Mouse (Mus musculus) embryo, embryonic 10 days (tissue): ENCODE data around the gene Arrdc2.

Experiments used
- DNase-seq: peaks from one replicate; pipeline ENCODE4 v3.0.0-alpha.2; 2015; ENCODE audit warnings: low spot score

Gene Arrdc2

GRCm38 (mm10) chr8:70787941-70788667 is 51.4 kb downstream of the Arrdc2 start:
- peak; percentile 87 for DNase-seq

DNA sequence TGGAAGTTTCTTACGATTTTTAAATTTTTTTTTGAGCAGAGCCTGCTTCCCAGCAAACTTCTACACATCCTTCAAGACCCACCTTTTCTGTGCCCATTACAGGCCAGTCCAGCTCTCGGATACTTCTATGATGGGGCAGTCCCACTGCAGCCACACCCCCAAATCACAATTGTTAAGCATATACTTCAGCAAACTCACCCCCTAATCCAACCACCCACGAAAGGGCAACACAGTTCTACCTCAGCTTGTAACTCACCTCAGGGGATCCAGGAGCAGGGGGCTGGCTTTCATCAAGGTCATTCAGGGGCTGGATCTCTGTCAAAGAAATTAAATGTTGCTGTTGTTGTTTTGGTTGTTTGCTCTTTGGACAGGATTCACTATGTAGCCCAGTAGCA is 52.5 kb downstream of the Arrdc2 start:
- no peak for DNase-seq

DNA sequence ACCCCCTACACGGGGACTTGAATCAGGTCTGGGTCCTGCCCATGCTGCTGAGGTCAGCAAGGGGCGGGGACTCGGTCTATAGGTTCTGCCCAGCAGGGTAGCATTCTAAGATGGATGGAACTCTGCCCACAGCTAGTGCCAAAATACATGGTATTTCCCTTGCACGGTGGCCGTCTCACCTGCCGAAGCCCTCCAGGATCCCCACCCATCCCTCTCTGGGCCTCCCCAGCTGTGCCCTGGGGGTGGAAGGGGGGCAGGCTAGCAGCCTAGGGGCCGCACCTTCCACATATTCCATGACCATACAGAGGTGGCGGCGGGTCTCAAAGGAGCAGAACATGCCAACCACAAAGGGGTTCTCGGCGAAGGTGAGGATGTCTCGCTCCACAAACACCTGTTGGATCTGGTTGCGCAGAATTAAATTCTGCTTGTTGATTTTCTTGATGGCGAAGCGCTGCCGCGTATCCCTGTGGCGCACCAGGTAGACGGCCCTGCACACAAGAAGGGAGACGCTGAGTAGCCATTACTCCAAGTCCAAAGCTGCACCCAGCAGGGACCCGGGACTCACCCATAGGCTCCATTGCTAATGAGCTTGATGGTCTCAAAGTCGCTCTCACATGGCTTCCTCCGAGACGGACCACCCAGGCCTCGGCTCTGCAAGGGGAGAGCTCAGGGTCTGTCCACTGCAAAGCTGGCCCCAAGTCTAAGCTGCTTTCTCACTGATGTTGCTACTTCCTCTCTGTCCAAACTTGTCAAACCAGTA is 53.0 kb downstream of the Arrdc2 start:
- DNase-seq, result no peak
